Mouse (Mus musculus) cortical plate, adult 2 months (tissue): ENCODE results near the gene Fank1.

Experiments
- CTCF ChIP-seq: fragments of 200-500 bp; IDR thresholded peaks from 2 replicates; pipeline ENCODE4 v1.5.1; 2011; ENCODE audit warnings: mild to moderate bottlenecking, control low read depth, low read length; ENCODE audit not compliant: insufficient read depth; ENCODE audit errors: extremely low read depth
- POLR2A ChIP-seq: fragments of 200-500 bp; IDR thresholded peaks from 2 replicates; pipeline ENCODE4 v1.6.1; 2011; ENCODE audit warnings: mild to moderate bottlenecking, low read length, control low read depth; ENCODE audit not compliant: insufficient read depth; ENCODE audit errors: extremely low read depth

- TF ChIP-seq CTCF (no peak), POLR2A (no peak)
These were observed 144.1 kb downstream of the Fank1 start for GRCm38 (mm10) chr7:133920724-133921123.
